Mouse (Mus musculus): Measurements from ENCODE around the gene Tgfb1i1.

Tgfb1i1 gene

GRCm38 (mm10) chr7:128245547-128245946 lies 1.1 kb upstream of the Tgfb1i1 start:
- DNase-seq: no peak

GRCm38 (mm10) chr7:128247443-128247842 lies 831 bp downstream of the Tgfb1i1 start:
- DNase-seq: peak; percentile 84

- DNase-seq: no peak
Measured at GRCm38 (mm10) chr7:128248081-128249042, 1.8 kb downstream of the Tgfb1i1 start.

DNA sequence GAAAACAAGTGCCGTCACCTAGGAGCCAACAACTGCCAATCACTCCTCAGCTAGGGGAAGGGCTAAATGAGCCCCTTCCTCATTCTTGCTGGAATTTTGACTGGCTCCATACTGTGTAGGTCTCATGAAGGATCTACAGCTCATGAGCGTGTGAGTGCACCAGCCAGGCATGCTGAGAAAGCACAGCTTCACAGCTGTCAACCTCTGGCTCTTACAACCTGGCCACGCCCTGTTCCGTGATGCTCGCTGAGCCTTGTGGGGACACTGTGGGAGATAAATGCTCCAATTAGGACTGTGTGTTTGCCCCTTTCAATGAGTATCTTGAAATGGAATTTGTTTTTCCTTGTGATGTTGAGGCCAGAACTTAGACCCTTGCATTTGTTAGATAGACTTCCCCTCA lies 3.4 kb downstream of the Tgfb1i1 start:
- DNase-seq: no peak

DNA sequence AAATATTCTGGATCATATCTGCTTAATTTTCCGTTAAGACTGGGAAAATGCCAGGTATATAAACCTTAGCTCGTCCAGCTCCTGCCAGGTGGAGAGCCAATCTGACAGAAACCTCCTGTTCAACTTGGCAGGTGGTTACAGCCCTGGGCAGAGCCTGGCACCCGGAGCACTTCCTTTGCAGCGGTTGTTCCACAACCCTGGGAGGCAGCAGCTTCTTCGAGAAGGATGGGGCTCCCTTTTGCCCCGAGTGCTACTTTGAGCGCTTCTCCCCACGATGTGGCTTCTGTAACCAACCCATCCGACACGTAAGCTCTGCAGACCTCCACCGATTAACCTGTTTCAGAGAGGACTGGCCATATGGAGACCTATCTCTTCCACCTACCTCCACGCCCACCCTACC lies 5.3 kb downstream of the Tgfb1i1 start:
- DNase-seq: no peak

- DNase-seq: no peak
Measured at GRCm38 (mm10) chr7:128252609-128253008, 6.0 kb downstream of the Tgfb1i1 start.

GRCm38 (mm10) chr7:128254978-128255377 lies 8.4 kb downstream of the Tgfb1i1 start:
- DNase-seq: no peak

- DNase-seq: no peak
Measured at GRCm38 (mm10) chr7:128255757-128256156, 9.1 kb downstream of the Tgfb1i1 start.

DNA sequence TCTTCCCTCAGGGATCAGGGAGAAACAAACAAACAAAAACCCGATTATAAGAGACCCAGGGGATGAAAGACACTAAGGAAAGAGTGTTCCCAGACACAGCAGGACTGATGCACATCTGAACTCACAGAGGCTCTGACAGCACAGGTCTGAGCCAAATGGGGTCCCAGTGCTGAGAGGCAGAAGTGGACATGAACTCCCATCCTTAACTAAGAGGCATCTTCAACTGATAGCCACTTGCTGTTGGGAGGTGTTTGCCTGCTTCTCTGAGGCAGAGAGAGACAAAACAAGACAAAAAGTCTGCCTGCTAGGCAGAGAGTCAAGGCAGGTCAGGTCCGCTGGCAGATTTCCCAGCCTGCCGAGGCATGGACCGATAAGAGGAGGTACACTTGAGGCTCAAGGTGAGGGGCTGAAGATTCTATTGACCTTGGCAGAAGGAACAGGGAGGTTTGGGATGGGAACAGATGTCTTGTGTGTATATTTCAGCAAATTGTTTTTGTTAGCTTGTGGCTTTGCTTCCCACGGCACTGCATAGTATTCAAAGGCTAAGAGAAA lies 10.2 kb downstream of the Tgfb1i1 start:
- no peak for DNase-seq

GRCm38 (mm10) chr7:128265411-128265810 lies 18.8 kb downstream of the Tgfb1i1 start, which contains the start of gene Slc5a2:
Gene Slc5a2, plus strand, starts transcription at chr7:128265657.
- no peak for DNase-seq

GRCm38 (mm10) chr7:128266056-128266455 lies 19.4 kb downstream of the Tgfb1i1 start:
- DNase-seq: no peak

DNA sequence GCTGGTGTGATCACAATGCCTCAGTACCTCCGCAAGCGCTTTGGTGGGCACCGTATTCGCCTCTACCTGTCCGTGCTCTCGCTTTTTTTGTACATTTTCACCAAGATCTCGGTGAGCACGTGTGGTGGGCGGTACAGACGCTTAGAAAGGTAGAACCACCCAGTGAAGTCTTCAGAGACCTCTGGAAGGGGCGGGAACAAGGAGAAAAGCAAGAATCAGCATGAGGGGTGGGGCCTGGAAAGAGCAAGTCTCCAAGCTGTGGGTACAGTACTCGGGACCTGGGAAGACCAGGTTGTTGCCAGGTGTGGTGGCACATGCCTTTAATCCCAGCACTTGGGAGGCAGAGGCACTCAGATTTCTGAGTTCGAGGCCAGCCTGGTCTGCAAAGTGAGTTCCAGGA lies 20.8 kb downstream of the Tgfb1i1 start:
- DNase-seq: peak; percentile 35

GRCm38 (mm10) chr7:128267813-128268212 lies 21.2 kb downstream of the Tgfb1i1 start:
- DNase-seq: no peak

DNA sequence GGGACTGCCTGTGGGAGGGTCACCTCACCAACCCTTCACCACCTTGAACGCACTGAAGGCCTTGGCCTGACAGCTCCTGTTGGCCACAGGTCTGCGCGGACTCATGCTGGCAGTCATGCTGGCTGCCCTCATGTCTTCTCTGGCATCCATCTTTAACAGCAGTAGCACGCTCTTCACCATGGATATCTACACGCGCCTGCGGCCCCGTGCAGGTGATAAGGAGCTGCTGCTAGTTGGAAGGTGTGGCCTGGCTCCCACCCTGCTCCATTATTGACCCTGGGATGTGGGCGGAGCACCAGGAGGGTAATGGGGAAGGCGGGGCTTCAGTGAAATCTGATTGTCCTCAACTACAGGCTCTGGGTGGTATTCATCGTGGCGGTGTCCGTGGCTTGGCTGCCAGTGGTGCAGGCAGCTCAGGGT lies 23.8 kb downstream of the Tgfb1i1 start:
- no peak for DNase-seq

DNA sequence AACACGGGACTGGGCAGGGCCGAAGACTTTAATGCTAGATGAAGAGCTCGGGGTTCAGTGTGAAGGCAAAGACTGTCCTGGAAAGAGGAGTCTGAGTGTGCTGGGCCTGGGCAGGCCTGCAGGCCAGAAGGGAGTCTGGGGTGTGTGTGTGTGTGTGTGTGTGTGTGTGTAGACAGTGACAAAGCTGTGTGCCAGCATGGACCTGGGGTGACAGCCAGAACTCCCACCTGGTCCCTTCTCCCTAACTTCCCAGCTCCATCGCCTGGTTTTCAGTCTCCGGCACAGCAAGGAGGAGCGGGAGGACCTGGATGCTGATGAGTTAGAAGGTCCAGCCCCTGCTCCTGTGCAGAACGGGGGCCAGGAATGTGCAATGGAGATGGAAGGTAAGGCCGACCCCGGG lies 24.9 kb downstream of the Tgfb1i1 start:
- DNase-seq: no peak

DNA sequence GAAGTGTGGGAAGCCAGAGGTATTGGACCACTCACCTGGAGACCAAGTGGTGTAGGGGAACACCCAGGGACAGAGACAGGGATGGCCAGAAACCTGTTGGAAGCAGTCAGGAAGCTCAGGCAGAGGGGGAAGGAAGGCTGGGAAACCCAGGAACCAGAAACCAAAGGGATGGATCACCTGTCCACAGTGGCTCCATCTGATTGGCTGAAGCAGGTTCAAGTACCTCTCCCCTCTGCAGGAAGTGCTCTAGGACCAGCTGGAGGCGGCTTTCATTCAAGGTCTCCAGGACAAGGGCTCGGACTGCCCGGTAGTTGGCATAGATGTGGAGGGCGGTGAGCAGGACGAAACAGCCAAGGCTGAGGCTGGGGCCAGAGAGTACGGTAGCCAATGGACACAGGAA lies 29.4 kb downstream of the Tgfb1i1 start:
- DNase-seq: no peak

GRCm38 (mm10) chr7:128279750-128280149 lies 33.1 kb downstream of the Tgfb1i1 start:
- no peak for DNase-seq

DNA sequence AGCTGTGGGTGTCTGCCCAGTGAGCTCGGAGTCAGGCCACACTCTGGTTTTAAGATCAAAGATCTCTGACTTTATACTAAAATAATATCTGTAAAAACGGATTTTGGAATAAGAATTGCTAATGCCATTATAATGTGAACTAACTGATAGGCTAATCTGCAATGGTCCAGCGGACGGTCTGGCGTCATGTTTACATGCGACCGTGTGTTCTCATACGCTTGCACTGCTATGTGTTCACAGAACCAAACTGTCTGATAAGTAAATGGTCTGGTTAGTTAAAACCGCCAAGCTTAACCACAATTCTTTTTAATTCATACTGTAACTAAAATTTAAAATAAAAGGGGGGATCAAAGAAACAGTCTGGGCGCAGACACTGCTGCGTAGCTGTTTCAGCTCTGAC lies 35.2 kb downstream of the Tgfb1i1 start:
- DNase-seq: no peak

- DNase-seq: no peak
Measured at GRCm38 (mm10) chr7:128282532-128283244, 36.1 kb downstream of the Tgfb1i1 start.

DNA sequence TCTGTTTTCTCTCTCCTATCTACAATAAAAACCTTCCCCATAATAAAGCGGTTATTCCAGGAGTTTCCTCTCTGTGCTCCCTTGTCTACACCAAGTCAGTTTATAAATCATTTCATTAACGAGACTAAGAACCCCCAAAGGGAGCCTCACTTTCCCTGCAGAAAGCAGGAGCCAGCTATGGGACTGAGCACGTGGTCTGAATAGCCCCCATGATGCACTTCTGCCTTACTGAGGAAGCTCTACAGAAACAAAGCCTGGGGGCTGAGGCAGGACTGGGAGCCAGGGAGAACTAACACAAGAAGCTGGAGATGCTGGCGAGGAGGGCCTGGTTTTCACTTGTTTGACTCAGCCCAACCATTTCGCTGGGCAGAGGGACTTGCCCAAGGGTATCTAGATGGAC lies 37.4 kb downstream of the Tgfb1i1 start:
- DNase-seq: no peak

DNA sequence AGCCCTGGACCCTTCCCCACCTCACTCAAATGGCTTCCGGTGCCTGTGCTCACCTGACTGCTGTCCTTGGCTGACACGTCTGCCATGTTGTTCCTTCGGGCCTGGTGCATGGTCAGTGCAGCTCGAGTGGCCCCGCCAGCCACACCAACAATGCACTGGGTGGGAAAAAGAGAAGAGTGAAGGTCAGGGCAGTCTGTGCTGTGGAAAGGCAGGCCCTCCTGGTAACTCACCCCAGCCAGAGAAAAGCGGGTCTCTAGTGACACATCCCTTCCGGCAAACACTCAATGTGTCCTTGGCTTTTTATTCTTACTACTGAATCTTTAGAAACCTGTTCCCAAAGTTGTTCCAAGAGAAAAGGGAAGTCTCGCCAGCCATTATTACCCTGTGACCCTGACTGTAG lies 38.4 kb downstream of the Tgfb1i1 start:
- no peak for DNase-seq

DNA sequence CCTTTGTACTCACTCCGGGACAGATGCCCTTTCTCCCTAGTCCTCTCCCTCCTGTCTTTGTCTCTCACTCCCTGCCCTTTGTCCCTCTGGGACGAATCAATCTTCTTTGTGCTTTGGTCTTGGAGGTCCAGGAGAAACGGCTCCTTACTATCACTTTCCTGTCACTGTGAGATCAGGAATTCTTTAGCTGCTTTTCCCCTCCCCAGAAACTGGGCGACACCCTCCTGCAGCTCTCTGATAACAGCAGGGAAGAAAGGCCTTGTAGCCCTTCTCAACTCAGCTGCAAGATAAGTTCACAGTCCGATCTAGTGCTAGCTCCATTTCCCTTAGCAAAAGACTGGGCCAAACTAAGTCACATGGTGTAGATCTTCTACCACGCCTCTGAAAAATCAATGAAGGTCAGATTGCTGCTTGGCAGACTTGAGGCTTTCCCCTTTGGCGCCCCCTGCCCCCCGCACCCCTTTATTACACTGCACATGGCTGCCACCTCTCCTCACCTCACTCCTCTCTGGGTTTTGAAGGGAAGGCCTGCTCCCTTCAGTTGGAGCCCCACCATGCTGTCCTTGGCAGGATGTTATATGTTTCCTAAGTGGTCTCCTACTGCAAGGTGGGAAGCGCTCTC lies 42.4 kb downstream of the Tgfb1i1 start:
- no peak for DNase-seq

- no peak for DNase-seq
Measured at GRCm38 (mm10) chr7:128294785-128295184, 48.2 kb downstream of the Tgfb1i1 start.
